Mouse (Mus musculus): ENCODE data around the gene Ifnb1. TPM values are rescaled to one million over a fixed set of nuclear protein-coding genes. Genes with fewer than 3 reads are reported as not detected.
A peak's percentile ranks its signal among the peaks of the same experiment; 100 is the strongest.

Gene Ifnb1
- polyA plus RNA-seq, 1 experiment, result not detected

DNA sequence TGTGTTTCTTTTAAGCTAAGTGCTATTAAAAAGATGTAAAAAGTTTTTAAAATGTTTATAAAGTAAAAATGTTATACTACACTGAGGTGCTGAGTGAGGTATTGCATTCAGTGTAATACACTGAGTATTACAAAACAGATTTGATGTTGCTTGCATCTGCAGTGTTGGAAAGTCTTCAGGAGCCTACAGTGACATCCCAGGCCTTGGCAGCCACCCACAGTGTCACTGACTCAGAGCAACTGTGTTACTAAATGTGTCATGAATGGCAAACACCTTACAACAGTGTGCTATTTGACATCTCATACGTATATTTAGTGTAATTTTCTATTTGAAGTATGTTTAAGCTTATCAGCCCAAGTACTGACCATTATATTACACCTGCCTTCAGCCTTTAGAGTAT, 25.4 kb upstream of the Ifnb1 start:
- Histone ChIP-seq H3K79me2 (ENCODE audit: control insufficient read depth, insufficient read depth) (no peaks in the 10 kb centered on the region), H3K27me3 (ENCODE audit: control insufficient read depth, insufficient read depth, insufficient read length) (no peaks in the 10 kb centered on the region), H3K4me2 (ENCODE audit: low read depth) (no peak overlapping the region), H3ac (ENCODE audit: control insufficient read depth, insufficient read length) (no peak overlapping the region), H3K36me3 (ENCODE audit: control insufficient read depth, insufficient read depth) (no peaks in the 10 kb centered on the region), H3K4me3 (no peak overlapping the region)
- TF ChIP-seq USF1 (IDR thresholded peaks at IDR 0.05; ENCODE audit: low read depth) (no peak), E2F4 (IDR thresholded peaks at IDR 0.05; ENCODE audit: insufficient read depth) (no peak), CEBPB (IDR thresholded peaks at IDR 0.05; ENCODE audit: insufficient read depth, poor library complexity, severe bottlenecking) (no peak), MYOG (IDR thresholded peaks at IDR 0.05; ENCODE audit: control insufficient read depth in 1 of 3, insufficient read depth in 1 of 3, insufficient read length in 2 of 3, low read depth in 2 of 3) (no peak), POLR2AphosphoS2 (IDR thresholded peaks at IDR 0.05; ENCODE audit: insufficient read length, low read depth) (no peak), TCF3 (IDR thresholded peaks at IDR 0.05; ENCODE audit: insufficient read length, low read depth) (no peak), MAX (IDR thresholded peaks at IDR 0.05; ENCODE audit: low read depth) (no peak), SRF (IDR thresholded peaks at IDR 0.05; ENCODE audit: control insufficient read depth, insufficient read length, low read depth) (no peak), TCF12 (IDR thresholded peaks at IDR 0.05; ENCODE audit: insufficient read depth, poor library complexity, severe bottlenecking) (no peak), MYOD1 (IDR thresholded peaks at IDR 0.05; ENCODE audit: control insufficient read depth in 1 of 3, insufficient read length in 2 of 3, low read depth in 2 of 3) (no peak), REST (IDR thresholded peaks at IDR 0.05; ENCODE audit: insufficient read depth, insufficient read length) (no peak), POLR2A (IDR thresholded peaks at IDR 0.05; ENCODE audit: insufficient read length, low read depth) (no peak)

DNA sequence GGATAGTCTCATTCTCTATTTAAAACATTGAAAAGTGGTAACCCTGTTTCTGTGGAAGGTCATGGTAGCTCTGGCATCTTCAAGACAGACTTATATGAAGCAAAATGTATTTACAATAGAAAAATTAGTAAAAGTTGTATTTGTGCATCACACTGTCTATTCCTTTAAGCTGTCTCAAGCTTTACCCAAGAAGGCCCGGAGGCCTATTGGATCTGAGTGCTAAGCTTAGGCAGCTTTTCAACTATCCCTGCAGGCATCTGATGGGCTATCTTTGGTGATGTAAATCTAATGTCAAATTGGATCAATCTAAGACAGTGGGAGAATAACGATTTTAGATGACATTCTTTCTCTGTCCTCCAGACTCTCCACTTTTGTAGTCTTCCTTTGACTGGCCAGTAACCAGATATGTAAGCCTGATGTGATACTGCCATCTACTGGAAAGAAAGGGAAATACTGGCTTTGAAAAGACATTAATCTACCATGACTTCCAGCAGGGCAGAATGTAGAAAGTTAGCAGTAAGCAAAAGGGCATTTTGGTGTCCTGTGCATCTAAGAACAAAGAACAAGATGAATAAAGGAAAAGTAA, 21.2 kb upstream of the Ifnb1 start:
- Histone ChIP-seq H3K79me2 (ENCODE audit: control insufficient read depth, insufficient read depth) (no peaks in the 10 kb centered on the region), H3K27me3 (ENCODE audit: control insufficient read depth, insufficient read depth, insufficient read length) (no peaks in the 10 kb centered on the region), H3K36me3 (ENCODE audit: control insufficient read depth, insufficient read depth) (no peaks in the 10 kb centered on the region), H3K4me3 (no peak overlapping the region), H3K4me2 (ENCODE audit: low read depth) (no peak overlapping the region), H3ac (ENCODE audit: control insufficient read depth, insufficient read length) (no peak overlapping the region)
- TF ChIP-seq MAX (IDR thresholded peaks at IDR 0.05; ENCODE audit: low read depth), result no peak
- TF ChIP-seq TCF12 (IDR thresholded peaks at IDR 0.05; ENCODE audit: insufficient read depth, poor library complexity, severe bottlenecking), result no peak
- no peak for TF ChIP-seq MYOG (IDR thresholded peaks at IDR 0.05; ENCODE audit: control insufficient read depth in 1 of 3, insufficient read depth in 1 of 3, insufficient read length in 2 of 3, low read depth in 2 of 3)

DNA sequence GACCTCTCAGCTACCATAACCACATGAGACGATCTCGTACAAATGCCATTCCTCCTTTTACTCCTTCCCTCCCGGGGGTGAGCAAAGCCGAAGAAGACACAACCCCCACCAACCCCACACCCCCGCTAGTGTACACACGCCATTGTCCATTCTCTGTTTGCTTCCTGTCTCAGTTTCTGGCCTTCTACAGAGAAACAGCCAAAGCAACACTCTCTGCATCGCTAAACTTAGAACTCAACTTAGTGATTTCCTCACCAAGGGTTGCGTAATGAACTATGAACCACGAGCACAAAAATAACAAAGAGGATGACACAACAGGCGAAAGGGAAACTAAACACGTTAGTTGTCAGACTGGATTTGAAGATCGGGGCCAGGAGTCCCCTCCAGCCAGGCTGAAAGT, 14.8 kb upstream of the Ifnb1 start:
- no peaks in the 10 kb centered on the region for H3K36me3 ChIP-seq (ENCODE audit: control insufficient read depth, insufficient read depth)
- no peak overlapping the region for H3K4me3 ChIP-seq
- H3ac ChIP-seq (ENCODE audit: control insufficient read depth, insufficient read length), result no peak overlapping the region
- no peaks in the 10 kb centered on the region for H3K79me2 ChIP-seq (ENCODE audit: control insufficient read depth, insufficient read depth)
- H3K27me3 ChIP-seq (ENCODE audit: control insufficient read depth, insufficient read depth, insufficient read length), result no peaks in the 10 kb centered on the region
- peak overlapping the region; percentile 75 for H3K4me2 ChIP-seq (ENCODE audit: low read depth)
- no peak for TF ChIP-seq MAX (IDR thresholded peaks at IDR 0.05; ENCODE audit: low read depth)
- peak; percentile 98 for TF ChIP-seq CEBPB (IDR thresholded peaks at IDR 0.05; ENCODE audit: insufficient read depth, poor library complexity, severe bottlenecking)

DNA sequence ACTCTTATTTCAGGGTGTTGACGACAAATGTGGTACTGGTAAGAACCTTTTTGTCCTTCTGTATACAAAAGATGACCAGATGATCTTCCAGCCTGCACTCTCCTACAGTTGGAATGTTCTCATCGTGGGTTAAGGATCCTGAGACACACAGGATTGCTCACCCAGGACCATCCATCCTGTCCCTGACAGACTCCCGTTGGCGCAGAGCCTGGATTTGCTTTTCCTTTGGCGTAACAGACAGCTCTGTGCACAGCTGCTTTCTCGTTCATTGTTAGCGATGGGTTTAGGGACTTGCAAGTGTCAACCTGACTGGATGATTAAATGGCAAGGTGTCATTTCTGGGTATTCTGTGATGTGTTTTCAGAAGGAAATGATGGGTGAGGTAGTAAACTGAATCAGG, 14.1 kb upstream of the Ifnb1 start:
- no peaks in the 10 kb centered on the region for H3K27me3 ChIP-seq (ENCODE audit: control insufficient read depth, insufficient read depth, insufficient read length)
- H3ac ChIP-seq (ENCODE audit: control insufficient read depth, insufficient read length), result no peak overlapping the region
- TF ChIP-seq MAX (IDR thresholded peaks at IDR 0.05; ENCODE audit: low read depth), result no peak
- no peaks in the 10 kb centered on the region for H3K36me3 ChIP-seq (ENCODE audit: control insufficient read depth, insufficient read depth)
- no peak overlapping the region for H3K4me2 ChIP-seq (ENCODE audit: low read depth)
- no peak overlapping the region for H3K4me3 ChIP-seq
- no peaks in the 10 kb centered on the region for H3K79me2 ChIP-seq (ENCODE audit: control insufficient read depth, insufficient read depth)

DNA sequence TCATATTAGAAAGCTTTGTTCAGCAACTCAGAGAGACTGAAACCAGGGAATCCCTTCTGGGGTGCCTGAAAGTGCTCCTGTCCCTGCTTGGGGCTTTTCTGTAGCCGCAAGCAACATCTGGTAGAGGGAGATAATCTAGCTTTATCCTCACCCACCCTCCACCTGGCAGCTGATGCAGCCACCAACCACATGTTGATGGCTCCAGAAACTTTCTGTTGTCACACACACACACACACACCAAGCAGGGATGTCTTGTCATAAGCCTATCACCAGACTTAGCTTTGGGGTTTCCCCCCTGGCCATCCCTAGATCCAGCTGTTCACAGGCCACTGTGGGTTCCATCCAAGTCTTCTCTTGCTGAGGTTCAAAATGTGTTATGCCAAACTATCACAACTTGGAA, 13.2 kb upstream of the Ifnb1 start:
- TF ChIP-seq TCF12 (IDR thresholded peaks at IDR 0.05; ENCODE audit: insufficient read depth, poor library complexity, severe bottlenecking) (no peak), MYOG (IDR thresholded peaks at IDR 0.05; ENCODE audit: control insufficient read depth in 1 of 3, insufficient read depth in 1 of 3, insufficient read length in 2 of 3, low read depth in 2 of 3) (no peak), POLR2AphosphoS2 (IDR thresholded peaks at IDR 0.05; ENCODE audit: insufficient read length, low read depth) (no peak), USF1 (IDR thresholded peaks at IDR 0.05; ENCODE audit: low read depth) (no peak), MYOD1 (IDR thresholded peaks at IDR 0.05; ENCODE audit: control insufficient read depth in 1 of 3, insufficient read length in 2 of 3, low read depth in 2 of 3) (peak in 1 of 3 experiments; percentile 30), POLR2A (IDR thresholded peaks at IDR 0.05; ENCODE audit: insufficient read length, low read depth) (no peak), E2F4 (IDR thresholded peaks at IDR 0.05; ENCODE audit: insufficient read depth) (no peak), CEBPB (IDR thresholded peaks at IDR 0.05; ENCODE audit: insufficient read depth, poor library complexity, severe bottlenecking) (no peak)
- Histone ChIP-seq H3K79me2 (ENCODE audit: control insufficient read depth, insufficient read depth) (no peaks in the 10 kb centered on the region), H3K36me3 (ENCODE audit: control insufficient read depth, insufficient read depth) (no peaks in the 10 kb centered on the region), H3ac (ENCODE audit: control insufficient read depth, insufficient read length) (no peak overlapping the region), H3K4me3 (no peak overlapping the region), H3K4me2 (ENCODE audit: low read depth) (no peak overlapping the region), H3K27me3 (ENCODE audit: control insufficient read depth, insufficient read depth, insufficient read length) (no peaks in the 10 kb centered on the region)

DNA sequence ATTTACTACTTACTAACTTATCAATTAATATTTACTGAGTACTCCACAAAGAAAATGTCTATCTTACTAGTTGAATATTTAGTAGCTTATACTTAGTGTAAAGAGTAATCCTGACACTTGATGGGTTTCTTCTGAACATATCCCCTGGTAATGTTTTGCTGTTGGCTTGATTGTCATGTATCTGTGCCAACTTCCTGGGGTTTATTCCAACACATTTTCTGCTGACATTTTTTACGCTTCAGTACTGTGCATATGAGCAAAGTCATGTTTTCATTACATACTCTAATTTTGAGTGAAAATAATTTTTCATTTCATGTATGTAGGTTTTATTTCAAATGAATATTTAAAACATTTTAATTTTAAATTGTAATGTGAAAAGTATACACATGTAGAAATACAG, 12.3 kb upstream of the Ifnb1 start:
- H3K4me2 ChIP-seq (ENCODE audit: low read depth), result no peak overlapping the region
- H3K79me2 ChIP-seq (ENCODE audit: control insufficient read depth, insufficient read depth), result no peaks in the 10 kb centered on the region
- H3K36me3 ChIP-seq (ENCODE audit: control insufficient read depth, insufficient read depth), result no peaks in the 10 kb centered on the region
- H3ac ChIP-seq (ENCODE audit: control insufficient read depth, insufficient read length), result no peak overlapping the region
- H3K27me3 ChIP-seq (ENCODE audit: control insufficient read depth, insufficient read depth, insufficient read length), result no peaks in the 10 kb centered on the region
- TF ChIP-seq TCF12 (IDR thresholded peaks at IDR 0.05; ENCODE audit: insufficient read depth, poor library complexity, severe bottlenecking) (no peak), POLR2A (IDR thresholded peaks at IDR 0.05; ENCODE audit: insufficient read length, low read depth) (no peak), MYOD1 (IDR thresholded peaks at IDR 0.05; ENCODE audit: control insufficient read depth in 1 of 3, insufficient read length in 2 of 3, low read depth in 2 of 3) (no peak), CEBPB (IDR thresholded peaks at IDR 0.05; ENCODE audit: insufficient read depth, poor library complexity, severe bottlenecking) (no peak), MYOG (IDR thresholded peaks at IDR 0.05; ENCODE audit: control insufficient read depth in 1 of 3, insufficient read depth in 1 of 3, insufficient read length in 2 of 3, low read depth in 2 of 3) (no peak), REST (IDR thresholded peaks at IDR 0.05; ENCODE audit: insufficient read depth, insufficient read length) (no peak), MAX (IDR thresholded peaks at IDR 0.05; ENCODE audit: low read depth) (no peak), USF1 (IDR thresholded peaks at IDR 0.05; ENCODE audit: low read depth) (no peak), TCF3 (IDR thresholded peaks at IDR 0.05; ENCODE audit: insufficient read length, low read depth) (no peak), E2F4 (IDR thresholded peaks at IDR 0.05; ENCODE audit: insufficient read depth) (no peak), SRF (IDR thresholded peaks at IDR 0.05; ENCODE audit: control insufficient read depth, insufficient read length, low read depth) (no peak), POLR2AphosphoS2 (IDR thresholded peaks at IDR 0.05; ENCODE audit: insufficient read length, low read depth) (no peak)
- H3K4me3 ChIP-seq, result no peak overlapping the region
